Mouse (Mus musculus): ENCODE measurements around the gene Rnf115.

- no peak for TF ChIP-seq CTCF (IDR thresholded peaks at IDR 0.05; ENCODE audit: low read depth)
- no peak for TF ChIP-seq EP300 (optimal IDR thresholded peaks at IDR 0.05)
Observed at GRCm38 (mm10) chr3:96708684-96709064, 18.8 kb upstream of the Rnf115 start.

Data from stomach, postnatal 0 days (tissue).